Mouse (Mus musculus) urinary bladder, postnatal 25 days (tissue): ENCODE data around the gene Olfr1427.
"Not testable (repeated sequence)": the region's sequence is repeated elsewhere in the genome, so short reads cannot be mapped to it uniquely, and the experiment has no call there.

Experiments
- DNase-seq: peaks from one replicate; pipeline ENCODE4 v3.0.0; 2022; ENCODE audit warnings: low spot score

Gene Olfr1427

DNA sequence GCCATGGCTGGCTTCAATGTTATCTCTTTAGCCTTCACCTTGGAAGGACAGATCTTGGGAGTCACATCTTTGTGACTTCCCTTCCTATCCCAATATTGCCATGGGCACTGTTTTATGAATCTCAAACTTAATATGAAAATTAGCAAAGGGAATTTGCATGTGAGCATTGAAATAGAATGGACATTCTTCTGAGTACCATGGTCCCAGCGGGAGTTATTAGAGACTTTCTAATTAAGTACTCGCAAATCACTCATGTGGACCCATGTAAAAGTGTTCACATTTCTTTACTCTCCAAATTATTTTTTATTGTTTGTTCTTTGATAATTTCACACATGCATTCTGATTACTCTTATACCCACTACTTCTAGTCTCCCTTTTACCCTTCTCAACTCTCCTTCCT, at the start of gene Olfr1427:
Olfr1427 (minus strand) TSS at position 101 of the 400 bp plus-strand sequence.
- DNase-seq: no peak

DNA sequence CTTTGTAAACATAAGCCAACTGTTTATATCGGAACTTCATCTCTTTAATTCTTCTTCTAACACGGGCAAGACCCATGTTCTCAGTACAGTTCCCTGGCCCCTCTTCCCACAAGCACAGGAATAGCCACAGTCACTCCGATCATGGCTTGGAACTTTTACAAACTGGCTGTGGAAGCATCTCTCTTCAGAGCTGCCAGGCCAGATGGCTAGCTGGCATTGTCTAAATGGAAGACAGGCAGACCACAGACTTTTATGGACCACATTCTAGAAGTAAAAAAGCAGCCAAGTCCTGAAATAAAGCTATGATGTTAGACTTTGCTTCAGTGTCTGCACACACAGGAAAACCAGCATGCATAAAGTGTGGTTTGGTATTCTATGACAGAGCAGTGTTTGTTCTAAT, 42.3 kb upstream of the Olfr1427 start:
- no peak for DNase-seq

DNA sequence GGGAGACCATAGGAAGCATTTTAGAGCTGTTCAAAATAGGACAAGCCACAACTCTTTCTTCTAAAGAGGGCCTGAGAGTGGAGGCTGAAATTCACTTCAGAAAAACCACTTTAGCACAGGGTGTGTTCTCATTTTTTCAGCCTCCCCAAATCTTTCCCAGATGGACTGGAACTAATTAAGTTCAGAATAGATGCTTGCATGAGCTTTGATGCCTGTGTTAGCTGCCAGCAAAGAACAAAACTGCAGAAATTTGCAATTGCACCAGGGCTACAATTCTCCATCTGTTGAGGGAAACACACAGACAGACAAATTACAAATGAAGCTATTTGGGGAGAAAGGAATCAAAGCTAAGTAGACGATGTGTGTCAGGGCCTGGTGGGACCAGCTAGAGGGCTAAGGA, 40.2 kb upstream of the Olfr1427 start:
- DNase-seq: no peak

DNA sequence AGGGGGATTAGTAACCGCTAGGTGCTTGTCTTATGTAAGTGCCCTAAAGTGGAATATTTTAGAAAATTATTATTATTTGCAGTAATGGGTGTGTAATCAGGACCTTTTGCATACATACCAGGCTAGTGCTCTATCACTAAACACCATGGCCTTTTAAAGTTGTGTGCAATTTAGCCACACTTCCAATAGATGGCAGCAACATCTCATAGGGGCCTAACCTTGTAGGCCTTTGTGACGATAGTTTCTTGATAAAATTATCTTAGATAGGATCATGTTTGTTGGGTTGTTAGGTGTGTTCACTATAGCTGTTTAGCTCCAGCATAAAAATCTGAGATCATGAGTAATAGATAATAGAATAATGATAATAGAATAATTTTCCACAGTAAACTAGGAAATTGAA, 31.2 kb upstream of the Olfr1427 start:
- DNase-seq: no peak

DNA sequence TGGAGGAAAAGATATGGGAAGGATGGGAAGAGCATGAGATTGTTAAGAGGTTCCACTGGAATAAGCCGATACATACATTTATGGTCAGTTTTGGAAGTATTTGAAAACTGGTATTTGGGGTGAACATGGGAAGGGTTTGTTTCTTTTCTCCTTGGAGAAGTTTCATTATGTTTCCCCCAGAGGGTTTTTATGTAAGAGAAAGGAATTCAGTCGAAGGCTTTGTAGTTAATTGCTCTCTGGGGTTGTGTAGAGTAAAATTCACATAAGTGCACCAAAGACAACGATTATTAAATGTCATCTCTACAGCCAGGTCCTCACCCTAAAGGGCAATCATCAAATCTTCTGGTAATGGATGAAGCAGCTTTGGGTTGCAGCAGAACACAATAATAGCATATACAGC, 20.0 kb upstream of the Olfr1427 start, which contains the start of gene Olfr76:
Olfr76 (minus strand) TSS at position 101 of the 400 bp plus-strand sequence.
- DNase-seq: no peak

DNA sequence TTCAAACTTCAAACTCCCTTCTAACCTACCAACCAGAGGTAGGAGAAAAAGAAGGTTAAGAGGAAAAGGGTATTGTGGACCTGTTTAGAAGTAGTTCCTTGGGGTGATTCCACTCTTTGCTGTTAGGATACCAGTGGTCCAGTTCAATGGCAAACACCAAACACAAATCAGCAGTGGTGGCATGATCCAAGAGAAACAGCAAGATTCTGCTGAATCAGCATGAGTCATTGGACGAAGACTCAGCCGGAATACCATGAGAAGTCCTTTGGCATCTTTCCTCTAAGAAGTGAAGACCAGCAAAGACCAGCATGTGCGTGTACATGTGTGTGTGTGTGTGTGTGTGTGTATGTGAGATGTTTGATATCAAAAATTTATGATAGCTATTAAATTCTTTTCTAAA, 13.3 kb upstream of the Olfr1427 start:
- DNase-seq: no peak

DNA sequence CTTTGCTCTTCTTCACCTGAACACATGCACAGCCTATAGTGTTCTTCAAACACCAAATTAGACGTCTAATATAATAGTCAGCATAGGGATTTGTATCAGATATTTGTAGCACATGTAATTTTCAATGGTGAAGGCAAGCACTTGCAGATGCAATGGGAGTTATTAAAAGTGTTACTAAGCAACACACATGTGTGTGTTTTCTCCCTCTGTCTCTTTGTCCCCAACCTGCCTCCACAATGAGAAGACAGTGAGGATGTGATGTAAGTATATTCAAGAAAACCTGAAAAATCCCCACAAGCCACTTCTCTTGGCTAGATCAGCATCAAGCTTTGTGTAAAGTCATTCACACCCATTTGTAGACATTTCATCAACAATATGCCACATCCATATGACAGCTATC, 12.7 kb upstream of the Olfr1427 start, which contains the start of gene Olfr1428:
Olfr1428 (minus strand) TSS at position 101 of the 400 bp plus-strand sequence.
- no peak for DNase-seq

DNA sequence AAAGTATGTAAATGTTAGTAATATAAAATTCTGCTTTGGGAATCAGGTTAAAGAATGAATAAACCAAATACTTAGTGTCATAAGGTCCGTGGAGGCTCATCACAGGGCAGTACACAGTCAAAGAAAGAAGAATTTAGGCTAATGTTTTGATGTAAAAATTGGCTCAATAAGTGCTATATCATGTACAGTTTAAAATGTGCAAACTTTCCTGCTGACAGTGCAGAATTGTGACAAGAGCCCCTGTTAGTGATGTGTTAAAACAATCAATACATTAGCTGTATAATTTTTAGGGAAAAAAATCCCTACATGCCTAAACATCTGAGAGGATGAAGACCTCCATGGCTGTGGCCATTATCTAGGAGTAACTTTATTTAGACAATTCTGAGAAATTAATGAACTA, 10.7 kb upstream of the Olfr1427 start:
- no peak for DNase-seq

DNA sequence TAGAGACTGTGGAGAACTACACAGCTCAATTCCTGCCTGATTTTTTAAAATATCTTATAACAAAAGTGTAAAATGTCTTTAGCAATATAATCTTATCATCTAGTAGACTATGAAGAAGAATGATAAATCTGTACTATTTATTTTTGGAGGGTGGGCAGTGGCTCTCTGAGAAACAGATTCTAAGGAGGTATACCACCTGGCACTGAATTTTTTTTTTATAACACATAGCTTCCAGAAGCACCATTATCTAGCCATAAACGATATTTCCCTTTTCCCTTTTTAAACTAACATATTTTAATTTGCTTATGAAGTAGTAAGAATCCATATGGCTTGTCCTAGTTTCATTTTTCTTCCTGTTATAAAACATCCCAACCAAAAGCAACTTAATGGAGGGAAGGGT, 1.4 kb upstream of the Olfr1427 start:
- no peak for DNase-seq

DNA sequence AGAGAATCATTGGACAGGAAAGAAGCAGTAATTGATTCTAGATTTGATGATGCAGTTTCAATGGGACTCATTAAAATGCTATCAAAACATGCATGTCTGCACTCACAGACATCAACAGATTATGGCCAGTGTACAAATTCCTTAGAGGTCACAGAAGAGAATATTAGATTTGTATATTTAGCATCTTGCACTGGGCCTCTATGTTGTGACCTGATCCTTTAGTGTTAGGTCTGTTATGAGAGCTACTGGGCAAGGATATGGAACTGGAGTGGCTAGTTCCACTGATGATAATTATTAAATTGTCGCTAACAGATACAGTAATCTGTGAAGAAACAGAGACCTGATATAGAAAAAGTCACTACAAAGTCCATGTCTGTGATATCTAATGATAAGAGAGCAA, 11.2 kb downstream of the Olfr1427 start, which contains the start of gene Olfr1426:
Olfr1426 (minus strand) TSS at position 101 of the 400 bp plus-strand sequence.
- no peak for DNase-seq

DNA sequence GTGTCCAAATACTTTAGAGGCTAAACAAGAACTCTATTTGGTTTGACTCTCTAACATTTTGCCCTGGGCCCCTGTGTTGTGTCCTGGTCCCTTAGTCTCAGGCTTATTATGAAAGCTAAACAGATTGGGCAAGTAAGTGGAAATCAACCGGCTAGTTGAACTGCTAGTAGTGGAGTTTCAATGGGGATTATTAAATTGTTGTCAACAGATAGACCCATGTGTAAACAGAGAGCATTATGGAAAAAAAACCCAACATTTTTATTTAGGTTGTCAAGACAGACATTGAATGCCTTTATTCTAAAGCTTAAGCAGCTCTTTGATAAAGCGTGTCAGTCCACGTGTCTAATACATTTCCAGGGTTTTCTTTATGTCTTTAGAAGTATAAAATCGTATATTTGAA, 25.5 kb downstream of the Olfr1427 start, which contains the start of gene Olfr1425:
Olfr1425 (minus strand) TSS at position 101 of the 400 bp plus-strand sequence.
- not testable (repeated sequence) for DNase-seq

DNA sequence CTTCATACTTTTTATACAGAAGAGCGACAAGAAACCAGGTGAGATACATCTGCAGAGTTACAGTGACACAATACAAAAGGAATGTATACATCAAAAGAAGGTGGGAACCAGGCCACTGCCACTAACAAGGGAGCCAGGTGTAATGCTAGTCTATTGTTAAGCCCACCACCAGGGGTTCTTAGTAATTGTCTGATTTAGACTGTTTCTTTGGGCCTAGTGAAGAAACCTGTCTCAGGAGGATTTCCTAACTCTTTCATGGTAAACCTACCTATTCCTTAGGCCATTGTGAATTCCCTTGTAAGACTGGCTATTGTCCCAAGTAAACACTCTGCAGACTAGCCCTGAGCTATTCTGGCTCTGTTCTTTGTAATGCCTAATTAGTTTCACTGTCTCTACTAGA, 33.6 kb downstream of the Olfr1427 start:
- not testable (repeated sequence) for DNase-seq

DNA sequence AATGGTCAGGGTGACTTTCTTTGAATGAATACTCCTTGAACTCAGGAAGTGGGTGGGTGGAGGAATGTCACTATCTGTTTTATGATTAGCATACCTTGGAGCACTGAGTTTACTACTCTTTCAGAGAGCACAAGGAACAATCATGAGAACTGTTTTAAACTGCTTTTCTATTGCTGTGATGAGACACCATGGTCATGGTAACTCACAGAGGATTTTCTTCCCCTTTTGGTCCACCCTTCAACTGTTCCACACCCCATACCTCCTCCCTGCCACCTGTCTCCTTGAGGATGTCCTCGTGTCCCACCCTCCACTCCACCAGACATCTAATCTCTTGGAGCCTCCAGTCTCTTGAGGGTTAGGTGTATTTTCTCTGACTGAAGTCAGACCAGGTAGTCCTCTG, 35.3 kb downstream of the Olfr1427 start:
- not testable (repeated sequence) for DNase-seq

DNA sequence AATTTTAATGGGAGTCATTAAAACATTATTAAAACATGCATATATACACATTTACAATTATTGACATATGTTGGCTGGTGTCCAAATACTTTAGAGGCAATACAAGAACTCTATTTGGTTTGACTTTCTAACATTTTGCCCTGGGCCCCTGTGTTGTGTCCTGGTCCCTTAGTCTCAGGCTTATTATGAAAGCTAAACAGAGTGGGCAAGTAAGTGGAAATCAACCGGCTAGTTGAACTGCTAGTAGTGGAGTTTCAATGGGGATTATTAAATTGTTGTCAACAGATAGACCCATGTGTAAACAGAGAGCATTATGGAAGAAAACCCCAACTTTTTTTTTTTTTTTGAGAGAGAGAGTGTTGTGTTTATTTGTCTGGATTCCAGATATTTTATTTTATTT, 40.6 kb downstream of the Olfr1427 start, which contains the start of gene Olfr1424:
Olfr1424 (minus strand) TSS at position 101 of the 400 bp plus-strand sequence.
- not testable (repeated sequence) for DNase-seq
